Mouse (Mus musculus) liver, embryonic 12.5 days (tissue): ENCODE results near the gene Tmem145. TPM values are rescaled to one million over a fixed set of nuclear protein-coding genes. Genes with fewer than 3 reads are reported as not detected.

Source experiments
- ATAC-seq: fragments of 200-750 bp; cut with Nextera tagmentation; 2 replicates; pipeline ENCODE4 v1.8.0; 2017; ENCODE audit warnings: moderate number of reproducible peaks, mild to moderate bottlenecking, moderate library complexity
- H3K27ac ChIP-seq: fragments of 300-500 bp; sonication (generic); 2 replicates; pipeline ENCODE4 v1.5.1; 2016; ENCODE audit warnings: mild to moderate bottlenecking
- H3K27me3 ChIP-seq: fragments of 300-500 bp; sonication (generic); replicated peaks from 2 replicates; pipeline ENCODE4 v1.6.1; 2016; ENCODE audit warnings: mild to moderate bottlenecking, moderate library complexity
- H3K36me3 ChIP-seq: fragments of 300-500 bp; sonication (generic); 2 replicates; pipeline ENCODE4 v1.6.1; 2016; ENCODE audit warnings: mild to moderate bottlenecking, moderate library complexity
- H3K4me1 ChIP-seq: fragments of 300-500 bp; sonication (generic); 2 replicates; pipeline ENCODE4 v1.6.1; 2016
- H3K4me2 ChIP-seq: fragments of 300-500 bp; sonication (generic); 2 replicates; pipeline ENCODE4 v1.6.1; 2016; ENCODE audit warnings: mild to moderate bottlenecking, moderate library complexity
- H3K4me3 ChIP-seq: fragments of 300-500 bp; sonication (generic); 2 replicates; pipeline ENCODE4 v1.5.1; 2016; ENCODE audit warnings: mild to moderate bottlenecking, moderate library complexity
- H3K9ac ChIP-seq: fragments of 300-500 bp; sonication (generic); 2 replicates; pipeline ENCODE4 v1.6.1; 2016; ENCODE audit warnings: mild to moderate bottlenecking, moderate library complexity
- H3K9me3 ChIP-seq: fragments of 300-500 bp; sonication (generic); replicated peaks from 2 replicates; pipeline ENCODE4 v1.6.1; 2016; ENCODE audit warnings: mild to moderate bottlenecking, moderate library complexity
- WGBS: fragments of 180-500 bp; shearing (Covaris S2); methylation state at CpG from one replicate; pipeline ENCODE4 v1.1.7; 2016; ENCODE audit not compliant: insufficient replicate concordance; 5-methylcytosine and 5-hydroxymethylcytosine counted together
- polyA plus RNA-seq: library from polyadenylated mRNA; unstranded; fragments of >200 nt; fragmentation: Nextera tagmentation; extraction: Ambion mirVana; gene quantifications from 2 replicates; pipeline ENCODE4 v1.2.1, GENCODE M21; 2016

The Tmem145 gene
- polyA plus RNA-seq, 1 experiment from 2014 or later = 0.14 TPM

DNA sequence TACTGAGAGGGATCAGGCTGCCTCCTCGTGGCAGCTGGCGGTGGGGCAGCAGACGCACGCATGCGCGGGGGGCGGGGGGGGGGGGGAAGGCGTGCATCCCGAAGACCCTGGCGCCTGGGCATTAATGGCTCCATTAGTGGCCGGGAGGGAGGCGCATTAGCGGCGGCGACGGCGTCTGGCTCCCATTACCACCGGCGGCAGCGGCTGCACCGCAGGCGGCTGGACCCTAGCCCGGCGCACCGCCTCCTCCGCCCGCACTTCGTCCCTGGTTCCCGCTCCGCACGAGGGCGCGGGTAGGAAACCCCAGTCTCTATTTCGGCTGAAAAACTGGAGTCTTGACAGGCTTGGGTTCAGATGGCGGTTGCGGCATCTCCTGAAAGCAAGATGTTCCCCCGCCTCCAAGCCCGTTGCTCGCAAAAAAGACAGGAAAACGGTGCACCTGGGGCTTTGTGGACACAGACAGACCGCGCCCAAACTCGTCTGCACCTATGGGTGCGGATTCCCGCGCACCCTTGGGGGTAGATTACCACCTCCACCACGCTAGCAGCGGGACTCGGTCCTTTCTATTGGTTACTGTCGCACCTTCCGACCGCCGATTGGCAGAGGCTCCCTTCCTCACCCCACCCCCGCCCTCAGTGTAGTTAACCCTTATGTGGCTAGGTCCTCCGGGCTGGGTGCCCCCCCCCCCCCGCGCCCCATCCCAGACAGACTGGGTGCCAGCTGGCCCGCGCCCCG lies 27.4 kb upstream of the Tmem145 start:
- H3K4me3 ChIP-seq = peak overlapping the region; percentile 67
- H3K27ac ChIP-seq = peak overlapping the region; percentile 97
- H3K27me3 ChIP-seq = no peaks in the 10 kb centered on the region
- H3K4me1 ChIP-seq = peaks cover 86% of the 10 kb centered on the region
- 0 out of 2 replicates have a peak, but pooled peaks cover 3% of the 10 kb centered on the region for H3K36me3 ChIP-seq
- peak; percentile 69 for ATAC-seq
- H3K4me2 ChIP-seq = peak overlapping the region; percentile 99
- under 1% methylated on average over 57 of the region's 60 CpGs for WGBS
- H3K9me3 ChIP-seq = no peaks in the 10 kb centered on the region
- peak overlapping the region; percentile 87 for H3K9ac ChIP-seq

DNA sequence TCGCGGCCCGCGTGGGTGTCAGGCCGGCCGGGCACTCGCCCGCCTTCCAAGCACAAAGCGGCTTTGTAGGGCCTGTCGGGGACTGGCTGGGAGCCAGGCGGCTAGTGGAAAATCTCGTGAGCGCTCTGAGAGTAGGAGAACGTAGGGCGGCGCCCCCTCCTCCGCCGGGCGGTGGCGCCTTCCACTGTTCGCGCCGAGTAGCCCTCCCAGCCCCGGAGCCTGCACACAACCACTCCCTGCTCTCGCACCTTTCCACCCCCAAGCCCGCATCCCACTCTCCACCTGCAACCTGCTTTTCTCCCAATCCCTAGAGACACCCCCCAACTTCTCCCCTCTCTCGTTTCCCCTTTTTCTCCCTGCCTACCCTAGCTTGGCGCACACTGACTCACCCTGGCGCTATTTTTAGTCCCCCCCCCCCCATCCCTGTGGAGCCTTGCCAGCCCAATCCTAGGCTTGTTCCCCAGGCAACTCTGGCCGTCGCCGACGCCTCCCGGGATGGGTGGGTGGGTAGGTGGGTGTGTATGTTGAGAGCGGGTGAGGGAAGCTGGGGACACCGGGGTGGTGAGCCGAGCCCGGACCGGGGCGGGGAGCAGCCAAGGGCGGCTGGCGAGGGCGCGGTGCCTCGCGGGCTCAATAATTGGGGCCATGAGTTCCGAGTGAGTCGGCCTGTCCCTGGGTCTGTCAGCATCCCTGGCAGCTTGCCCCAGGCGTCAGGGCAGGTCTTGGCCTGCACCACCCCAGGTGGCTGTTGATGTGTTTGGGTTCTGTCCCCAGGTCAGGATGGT lies 26.6 kb upstream of the Tmem145 start:
- H3K27ac ChIP-seq = peak overlapping the region; percentile 97
- under 1% methylated on average over 48 of the region's 49 CpGs for WGBS
- peak overlapping the region; percentile 99 for H3K4me2 ChIP-seq
- 0 out of 2 replicates have a peak, but pooled peaks cover 3% of the 10 kb centered on the region for H3K36me3 ChIP-seq
- H3K9ac ChIP-seq = peak overlapping the region; percentile 87
- peaks cover 86% of the 10 kb centered on the region for H3K4me1 ChIP-seq
- H3K9me3 ChIP-seq = no peaks in the 10 kb centered on the region
- ATAC-seq = peak; percentile 56
- H3K27me3 ChIP-seq = no peaks in the 10 kb centered on the region
- peak overlapping the region; percentile 67 for H3K4me3 ChIP-seq

DNA sequence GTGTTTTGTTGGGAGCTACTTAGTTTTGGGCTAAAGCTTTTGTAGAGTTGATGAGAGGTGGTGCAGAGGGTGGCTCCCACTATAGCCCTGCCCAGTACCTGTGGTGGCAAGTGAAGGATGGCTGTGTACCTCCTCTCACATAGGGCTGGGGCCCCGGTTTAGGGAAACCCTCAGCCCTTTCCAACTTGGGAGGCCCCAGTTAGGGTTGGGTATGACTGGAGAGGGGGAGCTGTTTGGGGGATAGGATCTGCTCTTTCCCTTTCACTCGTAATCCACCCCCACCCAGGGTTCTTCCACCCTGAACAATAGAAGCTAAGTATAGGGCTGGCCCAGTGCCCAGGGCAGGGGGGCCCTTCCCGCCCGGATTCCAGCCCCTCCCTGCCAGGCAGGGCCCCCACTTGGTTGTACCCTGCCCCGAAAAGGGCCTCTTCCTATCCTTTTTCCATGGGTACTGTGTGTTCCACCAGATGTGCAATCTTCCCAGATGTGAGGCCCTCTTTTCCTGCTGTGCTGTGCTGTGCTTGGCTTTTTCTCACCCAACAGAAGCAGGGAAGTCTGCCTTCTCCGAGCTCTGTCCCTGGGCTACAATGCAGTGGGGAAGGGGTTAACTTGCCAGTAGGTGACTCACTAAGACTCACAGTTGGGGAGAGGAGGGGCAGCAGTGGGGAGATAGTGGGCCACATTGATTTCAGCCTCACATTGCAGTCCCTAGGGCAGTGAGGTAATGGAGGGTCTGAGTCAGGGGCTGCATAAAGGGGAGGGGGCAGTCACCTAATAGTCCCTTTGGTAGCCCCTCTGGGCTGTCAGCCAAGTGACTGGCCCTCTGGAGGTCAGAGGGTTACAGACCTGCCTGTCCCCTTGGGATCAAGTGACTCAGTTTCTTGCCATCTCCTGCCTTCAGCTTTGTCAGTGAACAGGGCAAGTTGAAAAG lies 25.8 kb upstream of the Tmem145 start:
- Histone ChIP-seq H3K27ac (peak overlapping the region; percentile 97), H3K4me3 (peak overlapping the region; percentile 67), H3K9me3 (no peaks in the 10 kb centered on the region), H3K36me3 (peaks cover 8% of the 10 kb centered on the region), H3K4me1 (peaks cover 86% of the 10 kb centered on the region), H3K27me3 (no peaks in the 10 kb centered on the region), H3K9ac (peak overlapping the region; percentile 87), H3K4me2 (peak overlapping the region; percentile 99)
- WGBS = 3% methylated on average over 6 of the region's 6 CpGs
- ATAC-seq = no peak

DNA sequence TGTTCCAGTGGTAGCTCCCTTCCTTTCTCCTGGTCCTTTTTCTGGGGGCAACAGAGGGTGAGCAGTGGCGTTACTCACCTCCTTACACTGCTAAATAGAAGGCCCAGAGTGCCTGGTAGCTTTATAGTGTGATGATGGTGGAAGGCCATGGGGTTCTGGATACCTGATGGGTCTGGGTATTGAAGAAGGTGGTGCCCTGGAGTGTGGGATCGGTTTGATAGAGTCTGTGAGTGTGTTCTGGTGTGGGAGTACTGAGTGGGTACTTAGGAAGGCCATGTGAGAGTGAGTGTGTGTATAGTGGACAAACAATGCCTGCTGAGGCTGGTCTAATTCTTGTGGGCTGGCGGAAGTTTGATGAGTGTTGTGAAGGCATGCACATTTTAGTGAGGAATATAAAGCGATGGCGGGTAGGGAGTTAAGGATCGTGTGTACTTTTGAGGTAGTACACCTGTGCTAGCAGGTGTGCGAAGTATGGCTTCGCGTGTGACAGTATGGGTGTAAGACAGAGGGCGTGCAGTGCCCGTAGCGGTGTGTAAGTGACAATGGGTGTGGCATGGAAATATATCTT lies 24.7 kb upstream of the Tmem145 start:
- Histone ChIP-seq H3K4me2 (peak overlapping the region; percentile 99), H3K4me1 (peaks cover 83% of the 10 kb centered on the region), H3K36me3 (peaks cover 16% of the 10 kb centered on the region), H3K4me3 (peak overlapping the region; percentile 83), H3K9me3 (no peaks in the 10 kb centered on the region), H3K27ac (peak overlapping the region; percentile 97), H3K27me3 (no peaks in the 10 kb centered on the region), H3K9ac (peak overlapping the region; percentile 87)
- WGBS = 26% methylated on average over 12 of the region's 12 CpGs
- peak; percentile 60 for ATAC-seq

DNA sequence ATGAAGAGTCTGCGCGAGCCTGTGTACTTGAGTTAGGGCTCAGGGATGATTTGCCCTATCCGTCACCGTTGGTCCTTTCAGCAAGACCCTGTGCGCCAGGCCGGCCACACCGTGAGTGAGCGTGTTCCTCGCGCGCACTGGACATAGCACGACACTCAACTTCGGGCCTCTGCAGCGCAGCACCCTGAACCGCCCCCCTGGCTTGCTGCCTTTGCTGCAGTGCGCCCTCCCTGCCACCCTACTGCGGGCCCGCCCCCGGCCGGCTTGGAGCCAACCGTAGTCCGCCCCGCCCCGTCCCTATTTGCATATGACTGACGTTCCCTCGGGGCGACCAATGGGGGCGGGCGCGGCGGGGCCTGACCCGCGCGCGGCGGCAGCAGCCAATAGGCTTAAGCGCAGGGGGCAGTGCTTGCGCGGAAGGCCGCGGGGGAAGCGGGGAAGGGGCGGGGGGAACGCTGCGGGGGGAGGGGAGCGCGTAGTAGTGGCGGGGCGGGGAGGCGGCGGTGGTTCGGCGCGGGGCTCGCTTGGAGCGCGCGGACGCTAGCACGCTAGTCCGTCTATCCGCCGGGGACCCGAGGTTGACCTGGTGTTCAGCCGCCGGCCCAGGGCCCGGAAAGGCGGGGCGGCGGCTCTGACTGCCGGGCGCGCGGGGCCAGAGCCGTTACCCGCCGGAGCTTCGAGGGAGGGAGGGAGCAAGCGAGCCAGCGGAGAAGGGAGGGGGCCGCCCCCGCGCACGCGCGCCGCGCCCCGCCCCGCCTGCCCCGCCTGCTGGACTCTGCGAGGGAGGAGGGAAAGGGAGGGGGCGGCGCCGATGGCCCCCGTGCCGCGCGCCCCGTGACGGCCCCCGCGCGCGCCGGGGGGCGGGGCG lies 23.9 kb upstream of the Tmem145 start:
- ATAC-seq = peak; percentile 86
- H3K36me3 ChIP-seq = peaks cover 24% of the 10 kb centered on the region
- H3K27me3 ChIP-seq = no peaks in the 10 kb centered on the region
- peak overlapping the region; percentile 99 for H3K4me2 ChIP-seq
- peak overlapping the region; percentile 92 for H3K9ac ChIP-seq
- peak overlapping the region; percentile 97 for H3K27ac ChIP-seq
- peaks cover 76% of the 10 kb centered on the region for H3K4me1 ChIP-seq
- under 1% methylated on average over 72 of the region's 108 CpGs for WGBS
- H3K4me3 ChIP-seq = peak overlapping the region; percentile 83
- no peaks in the 10 kb centered on the region for H3K9me3 ChIP-seq

DNA sequence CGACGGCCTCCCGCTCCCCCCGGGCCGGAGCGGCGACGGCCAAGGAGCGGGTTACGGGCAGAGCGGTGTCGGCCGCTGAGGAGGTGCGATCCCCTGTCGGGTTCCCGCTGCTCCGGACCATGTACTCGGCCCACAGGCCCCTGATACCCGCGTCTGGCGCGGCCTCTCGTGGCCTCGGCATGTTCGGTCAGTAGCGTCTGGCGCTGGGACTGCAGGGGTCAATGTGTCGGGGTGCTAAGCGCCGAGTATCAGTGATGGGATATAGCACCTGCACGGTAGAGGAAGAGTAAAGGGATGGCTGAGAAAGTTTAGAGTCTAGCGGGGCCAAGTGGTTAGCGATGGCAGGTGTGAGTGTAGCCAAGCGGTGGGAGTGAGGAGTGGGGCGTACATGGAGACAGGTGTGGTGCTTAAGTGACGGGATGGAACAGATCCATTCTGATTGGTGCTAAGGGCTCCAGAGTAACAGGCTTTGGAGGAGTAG lies 23.1 kb upstream of the Tmem145 start:
- Histone ChIP-seq H3K4me3 (peak overlapping the region; percentile 83), H3K36me3 (peaks cover 32% of the 10 kb centered on the region), H3K27ac (peak overlapping the region; percentile 97), H3K9me3 (no peaks in the 10 kb centered on the region), H3K4me1 (peaks cover 68% of the 10 kb centered on the region), H3K27me3 (no peaks in the 10 kb centered on the region), H3K4me2 (peak overlapping the region; percentile 99), H3K9ac (peak overlapping the region; percentile 92)
- no peak for ATAC-seq
- WGBS = under 1% methylated on average over 36 of the region's 36 CpGs

DNA sequence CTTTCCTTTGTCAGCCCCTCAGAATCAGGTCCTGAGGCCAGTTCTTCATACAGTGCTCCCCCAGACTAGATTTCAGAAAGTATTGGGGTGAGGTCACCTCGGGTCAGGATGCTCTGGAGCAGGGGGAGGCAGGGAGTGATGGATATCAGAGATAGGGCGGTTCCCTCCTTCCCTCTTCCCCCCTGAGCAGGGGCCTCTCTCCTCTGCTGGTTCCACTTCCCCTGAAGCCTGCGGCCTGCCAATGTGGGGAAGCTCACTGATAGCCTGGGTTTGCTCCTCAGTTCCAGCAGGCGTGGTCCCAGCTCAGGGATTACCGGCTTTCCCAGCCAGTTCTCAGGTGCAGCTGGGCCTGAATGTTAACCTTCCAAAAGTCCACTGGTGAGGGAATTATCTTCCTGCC lies 22.3 kb upstream of the Tmem145 start:
- Histone ChIP-seq H3K9me3 (no peaks in the 10 kb centered on the region), H3K9ac (peak overlapping the region; percentile 92), H3K4me1 (peaks cover 61% of the 10 kb centered on the region), H3K36me3 (peaks cover 40% of the 10 kb centered on the region), H3K27me3 (no peaks in the 10 kb centered on the region), H3K4me3 (peak overlapping the region; percentile 83), H3K4me2 (peak overlapping the region; percentile 99), H3K27ac (peak overlapping the region; percentile 97)
- ATAC-seq = no peak
- WGBS = 6% methylated on average over 5 of the region's 5 CpGs

DNA sequence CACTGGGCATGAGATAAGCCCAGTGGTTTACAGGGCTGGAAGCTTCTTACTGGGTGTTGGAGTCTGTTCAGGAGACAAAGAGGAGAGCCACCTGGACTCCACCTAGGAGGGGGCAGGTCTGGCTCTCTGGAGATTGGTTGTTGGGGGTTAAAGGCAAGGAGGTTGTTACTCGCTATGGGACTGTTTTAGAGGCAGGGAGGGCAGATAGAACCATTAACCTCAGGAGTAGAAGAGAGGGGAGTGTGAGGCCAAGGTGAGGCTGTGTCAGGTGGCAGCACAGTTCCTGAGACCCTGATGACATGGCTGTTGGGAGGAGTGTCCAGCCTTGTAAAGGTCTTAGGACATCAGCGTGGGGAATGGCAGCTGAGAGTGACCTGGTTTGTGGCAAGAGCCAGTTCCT lies 21.7 kb upstream of the Tmem145 start:
- peak overlapping the region; percentile 92 for H3K9ac ChIP-seq
- 0 out of 2 replicates have a peak, but pooled peaks cover under 1% of the 10 kb centered on the region for H3K9me3 ChIP-seq
- no peaks in the 10 kb centered on the region for H3K27me3 ChIP-seq
- WGBS = 62% methylated on average over 2 of the region's 2 CpGs
- H3K4me3 ChIP-seq = peak overlapping the region; percentile 83; the same call in 1 of the 2 replicates
- H3K27ac ChIP-seq = peak overlapping the region; percentile 97
- ATAC-seq = no peak
- peak overlapping the region; percentile 99 for H3K4me2 ChIP-seq
- peaks cover 58% of the 10 kb centered on the region for H3K4me1 ChIP-seq
- peaks cover 46% of the 10 kb centered on the region for H3K36me3 ChIP-seq

DNA sequence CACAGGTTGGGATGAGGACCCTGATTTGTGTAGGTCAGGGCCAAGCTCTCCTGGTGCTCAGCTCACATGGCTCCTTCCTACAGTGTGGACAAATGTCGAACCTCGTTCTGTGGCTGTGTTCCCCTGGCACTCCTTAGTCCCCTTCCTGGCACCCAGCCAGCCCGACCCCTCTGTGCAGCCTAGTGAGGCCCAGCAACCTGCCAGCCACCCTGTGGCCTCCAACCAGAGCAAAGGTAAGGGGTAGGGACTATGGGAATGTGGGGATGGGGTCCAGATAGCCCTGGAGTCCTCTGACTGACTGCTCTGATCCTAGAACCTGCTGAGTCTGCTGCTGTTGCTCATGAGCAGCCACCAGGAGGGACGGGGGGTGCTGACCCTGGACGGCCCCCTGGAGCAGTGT lies 21.1 kb upstream of the Tmem145 start:
- WGBS = 80% methylated on average over 5 of the region's 5 CpGs
- Histone ChIP-seq H3K27me3 (no peaks in the 10 kb centered on the region), H3K4me2 (no peak overlapping the region), H3K4me3 (no peak overlapping the region), H3K9ac (no peak overlapping the region), H3K4me1 (peaks cover 52% of the 10 kb centered on the region), H3K36me3 (peaks cover 52% of the 10 kb centered on the region), H3K9me3 (0 out of 2 replicates have a peak, but pooled peaks cover 4% of the 10 kb centered on the region), H3K27ac (no peak overlapping the region)
- ATAC-seq = no peak

DNA sequence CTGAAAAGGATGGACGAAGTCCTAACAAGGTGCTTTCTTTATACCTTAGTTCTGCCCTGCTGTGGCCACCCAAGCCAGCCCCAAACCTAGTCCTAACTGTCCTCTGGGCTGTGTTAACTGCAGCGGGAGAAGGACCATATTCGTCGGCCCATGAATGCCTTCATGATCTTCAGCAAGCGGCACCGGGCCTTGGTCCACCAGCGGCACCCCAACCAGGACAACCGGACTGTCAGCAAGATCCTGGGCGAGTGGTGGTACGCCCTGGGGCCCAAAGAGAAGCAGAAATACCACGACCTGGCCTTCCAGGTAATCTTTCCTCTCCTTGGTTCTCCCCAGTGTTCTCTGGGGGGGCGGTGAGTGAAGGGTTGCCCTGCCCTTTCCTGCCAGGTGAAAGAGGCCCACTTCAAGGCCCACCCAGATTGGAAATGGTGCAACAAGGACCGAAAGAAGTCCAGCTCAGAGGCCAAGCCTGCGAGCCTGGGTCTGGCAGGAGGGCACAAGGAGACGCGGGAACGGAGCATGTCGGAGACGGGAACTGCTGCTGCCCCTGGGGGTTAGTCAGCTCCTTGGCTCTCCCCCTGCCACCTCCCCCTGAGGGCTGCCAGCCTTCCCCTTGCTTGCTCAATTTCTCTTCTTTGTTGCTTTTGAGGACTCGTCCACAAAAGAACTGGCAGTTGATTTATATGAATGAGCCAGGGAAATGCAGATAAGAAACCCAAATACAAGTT lies 20.2 kb upstream of the Tmem145 start:
- Histone ChIP-seq H3K27ac (no peak overlapping the region), H3K4me1 (peaks cover 43% of the 10 kb centered on the region), H3K4me2 (no peak overlapping the region), H3K36me3 (peaks cover 61% of the 10 kb centered on the region), H3K9me3 (0 out of 2 replicates have a peak, but pooled peaks cover 4% of the 10 kb centered on the region), H3K9ac (no peak overlapping the region), H3K27me3 (no peaks in the 10 kb centered on the region), H3K4me3 (no peak overlapping the region)
- 89% methylated on average over 20 of the region's 20 CpGs for WGBS
- ATAC-seq = no peak
